Mouse (Mus musculus) C2C12 (cell line): ENCODE measurements at regions not wholly inside any gene's neighbourhood (a gene's known extent, or its start where the extent isn't known, plus 50 kb on each side); places are given as distances from the start of the nearest gene placed in this dataset.

Experiments used
- CEBPB ChIP-seq: IDR thresholded peaks from one replicate; pipeline ENCODE4 v1.6.1; 2011; ENCODE audit warnings: low read depth, mild to moderate bottlenecking, control low read depth, moderate library complexity
- CTCF ChIP-seq: IDR thresholded peaks from one replicate; pipeline ENCODE4 v1.5.1; 2011; ENCODE audit not compliant: control insufficient read depth, insufficient read depth, insufficient read length
- MAX ChIP-seq: IDR thresholded peaks from one replicate; pipeline ENCODE4 v1.6.1; 2011; ENCODE audit warnings: mild to moderate bottlenecking, control low read depth
- MYOD1 ChIP-seq: IDR thresholded peaks from one replicate; pipeline ENCODE4 v1.6.1; 2011; ENCODE audit warnings: low read depth; ENCODE audit not compliant: control insufficient read depth, insufficient read length
- MYOG ChIP-seq: IDR thresholded peaks from one replicate; pipeline ENCODE4 v1.6.1; 2011; ENCODE audit not compliant: control insufficient read depth, insufficient read length; ENCODE audit errors: extremely low read depth

DNA sequence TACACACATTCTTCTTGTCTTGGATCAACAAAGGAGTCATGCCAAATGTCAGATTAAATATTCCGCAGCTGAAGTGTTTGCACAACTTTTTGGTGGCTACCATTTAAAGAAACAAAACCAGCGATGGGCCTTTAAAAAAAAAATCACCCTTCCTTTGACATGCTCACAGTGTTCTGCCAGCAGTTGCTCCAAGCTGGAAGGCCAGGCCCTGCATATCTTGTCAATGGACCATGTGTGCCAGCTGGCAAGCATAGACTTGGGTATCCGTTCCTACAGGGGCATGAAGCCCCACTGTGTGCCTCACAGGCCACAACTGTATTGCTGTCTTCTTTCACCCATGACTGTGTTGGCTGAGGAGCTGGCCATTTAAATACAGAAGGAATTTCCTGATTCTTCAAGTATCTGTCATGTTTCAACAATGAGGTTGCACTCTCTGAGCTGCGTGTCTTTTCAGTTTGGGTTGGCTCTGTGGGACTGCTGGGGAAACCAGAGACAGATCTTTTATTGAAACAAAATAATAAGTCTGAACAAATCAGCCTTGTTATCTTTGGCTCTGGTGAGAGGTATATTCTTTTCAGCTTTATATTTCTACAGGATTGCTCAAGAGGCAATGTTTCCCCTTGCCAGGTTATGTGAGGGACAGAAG, 460.9 kb upstream of the Cd180 start:
- TF ChIP-seq CTCF (no peak), MYOD1 (no peak), MAX (no peak), CEBPB (no peak), MYOG (no peak)
